Mouse (Mus musculus) midbrain, embryonic 16.5 days (tissue): ENCODE data around the gene Prkg2. TPM values are rescaled to one million over a fixed set of nuclear protein-coding genes. Genes with fewer than 3 reads are reported as not detected.
A peak's percentile ranks its signal among the peaks of the same experiment; 100 is the strongest.

Experiments
- ATAC-seq: fragments of 200-750 bp; cut with Nextera tagmentation; 2 replicates; pipeline ENCODE4 v1.8.0; 2017; ENCODE audit warnings: moderate TSS enrichment
- H3K27ac ChIP-seq: fragments of 300-500 bp; sonication (generic); 2 replicates; pipeline ENCODE4 v1.5.1; 2014; ENCODE audit warnings: mild to moderate bottlenecking, low read length, mixed read lengths
- H3K27me3 ChIP-seq: fragments of 300-500 bp; sonication (generic); 2 replicates; pipeline ENCODE4 v1.6.1; 2014; ENCODE audit warnings: low read depth, low read length, mixed read lengths; ENCODE audit not compliant: control insufficient read depth, insufficient read depth
- H3K36me3 ChIP-seq: fragments of 300-500 bp; sonication (generic); 2 replicates; pipeline ENCODE4 v1.6.1; 2014; ENCODE audit warnings: mild to moderate bottlenecking, low read length, moderate library complexity, mixed read lengths; ENCODE audit not compliant: control insufficient read depth, insufficient read depth
- H3K4me1 ChIP-seq: fragments of 300-500 bp; sonication (generic); 2 replicates; pipeline ENCODE4 v1.6.1; 2014; ENCODE audit warnings: mild to moderate bottlenecking, low read length, mixed read lengths; ENCODE audit not compliant: control insufficient read depth, insufficient read depth
- H3K4me2 ChIP-seq: fragments of 300-500 bp; sonication (generic); 2 replicates; pipeline ENCODE4 v1.6.1; 2014; ENCODE audit warnings: mild to moderate bottlenecking, low read length, mixed read lengths
- H3K4me3 ChIP-seq: fragments of 300-500 bp; sonication (generic); 2 replicates; pipeline ENCODE4 v1.5.1; 2014; ENCODE audit warnings: low read depth, mild to moderate bottlenecking, low read length, moderate library complexity, mixed read lengths
- H3K9ac ChIP-seq: fragments of 300-500 bp; sonication (generic); 2 replicates; pipeline ENCODE4 v1.6.1; 2014; ENCODE audit warnings: low read depth, low read length, mixed read lengths
- H3K9me3 ChIP-seq: fragments of 300-500 bp; sonication (generic); replicated peaks from 2 replicates; pipeline ENCODE4 v1.6.1; 2014; ENCODE audit warnings: mild to moderate bottlenecking, low read length, mixed read lengths; ENCODE audit not compliant: control insufficient read depth, poor library complexity, severe bottlenecking
- WGBS: fragments of 180-500 bp; shearing (Covaris S2); extraction: QIAGEN DNeasy Blood & Tissue Kit; methylation state at CpG from one replicate; pipeline ENCODE4 v1.1.7; 2014; 5-methylcytosine and 5-hydroxymethylcytosine counted together
- polyA plus RNA-seq: library from polyadenylated mRNA; unstranded; fragments of >200 nt; fragmentation: Nextera tagmentation; extraction: Ambion mirVana; gene quantifications from 2 replicates; pipeline ENCODE4 v1.2.1, GENCODE M21; 2015

The Prkg2 gene
- polyA plus RNA-seq, 1 experiment from 2014 or later: 2.8 TPM

- Histone ChIP-seq H3K9me3 (no peaks in the 10 kb centered on the region), H3K9ac (no peak overlapping the region), H3K4me3 (no peak overlapping the region), H3K27ac (no peak overlapping the region), H3K36me3 (no peaks in the 10 kb centered on the region), H3K4me1 (no peaks in the 10 kb centered on the region), H3K27me3 (no peaks in the 10 kb centered on the region), H3K4me2 (no peak overlapping the region)
- ATAC-seq: peak; percentile 72
- WGBS: 56% methylated on average over 4 of the region's 4 CpGs
Observed at GRCm38 (mm10) chr5:98902339-98902738, 134.8 kb downstream of the Prkg2 start.

GRCm38 (mm10) chr5:98900926-98901325 lies 136.2 kb downstream of the Prkg2 start:
- WGBS: 86% methylated on average over 5 of the region's 5 CpGs

DNA sequence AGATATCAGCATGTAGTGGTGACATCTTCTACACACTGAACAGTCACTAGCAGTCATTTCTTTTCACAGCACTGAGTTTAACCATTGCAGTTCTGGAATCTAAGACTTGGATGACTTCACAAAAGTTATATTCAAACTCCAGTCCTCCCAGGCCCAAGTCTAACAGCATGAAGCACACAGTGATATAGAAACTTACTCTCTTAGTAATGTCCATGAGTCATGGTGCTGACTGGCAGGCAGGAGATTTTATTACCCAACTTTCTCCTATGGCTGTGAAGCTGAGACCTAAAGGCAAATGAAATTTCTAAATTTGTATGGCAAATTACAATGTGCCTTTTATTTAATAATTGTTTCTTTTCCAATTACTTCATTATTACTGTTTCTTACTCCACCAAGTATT lies 139.2 kb downstream of the Prkg2 start:
- no peak for ATAC-seq
- Histone ChIP-seq H3K4me3 (no peak overlapping the region), H3K27me3 (no peaks in the 10 kb centered on the region), H3K27ac (no peak overlapping the region), H3K4me2 (no peak overlapping the region), H3K9me3 (no peaks in the 10 kb centered on the region), H3K4me1 (no peaks in the 10 kb centered on the region), H3K9ac (no peak overlapping the region), H3K36me3 (no peaks in the 10 kb centered on the region)

More at GRCm38 (mm10) chr5:98900926-98901325, 136.2 kb downstream of the Prkg2 start:
- H3K9ac ChIP-seq: no peak overlapping the region
- H3K27ac ChIP-seq: no peak overlapping the region
- ATAC-seq: no peak
- no peaks in the 10 kb centered on the region for H3K36me3 ChIP-seq
- no peak overlapping the region for H3K4me3 ChIP-seq
- H3K27me3 ChIP-seq: no peaks in the 10 kb centered on the region
- no peaks in the 10 kb centered on the region for H3K4me1 ChIP-seq
- H3K4me2 ChIP-seq: no peak overlapping the region
- no peaks in the 10 kb centered on the region for H3K9me3 ChIP-seq

DNA sequence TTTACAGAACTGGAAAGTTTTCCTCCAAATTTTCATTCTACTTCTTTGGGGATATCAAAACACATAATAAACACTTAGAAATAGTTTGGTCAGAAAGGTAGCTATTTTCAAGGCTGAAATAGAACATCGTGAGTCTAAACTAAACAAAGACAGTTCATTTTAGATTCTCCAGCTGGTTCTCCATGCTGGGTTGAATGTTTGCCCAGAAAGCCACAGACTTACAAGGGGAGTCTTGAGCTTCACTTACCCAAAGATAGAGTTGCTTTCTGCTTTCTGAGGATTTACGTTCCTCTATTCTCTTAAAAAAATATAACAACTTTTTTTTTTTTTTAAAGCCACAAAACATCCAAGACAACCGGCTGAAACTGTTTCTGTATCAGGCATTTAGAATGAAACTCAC lies 142.9 kb downstream of the Prkg2 start:
- Histone ChIP-seq H3K9ac (no peak overlapping the region), H3K36me3 (no peaks in the 10 kb centered on the region), H3K4me1 (no peaks in the 10 kb centered on the region), H3K27me3 (no peaks in the 10 kb centered on the region), H3K4me3 (no peak overlapping the region), H3K9me3 (no peaks in the 10 kb centered on the region), H3K27ac (no peak overlapping the region), H3K4me2 (no peak overlapping the region)
- WGBS: 94% methylated on average over 3 of the region's 3 CpGs
- ATAC-seq: no peak

GRCm38 (mm10) chr5:98890544-98891050 lies 146.6 kb downstream of the Prkg2 start:
- Histone ChIP-seq H3K27me3 (no peaks in the 10 kb centered on the region), H3K4me1 (no peaks in the 10 kb centered on the region), H3K9ac (no peak overlapping the region), H3K27ac (no peak overlapping the region), H3K4me2 (no peak overlapping the region), H3K36me3 (no peaks in the 10 kb centered on the region), H3K9me3 (no peaks in the 10 kb centered on the region), H3K4me3 (no peak overlapping the region)
- no peak for ATAC-seq
- 89% methylated on average over 2 of the region's 2 CpGs for WGBS

DNA sequence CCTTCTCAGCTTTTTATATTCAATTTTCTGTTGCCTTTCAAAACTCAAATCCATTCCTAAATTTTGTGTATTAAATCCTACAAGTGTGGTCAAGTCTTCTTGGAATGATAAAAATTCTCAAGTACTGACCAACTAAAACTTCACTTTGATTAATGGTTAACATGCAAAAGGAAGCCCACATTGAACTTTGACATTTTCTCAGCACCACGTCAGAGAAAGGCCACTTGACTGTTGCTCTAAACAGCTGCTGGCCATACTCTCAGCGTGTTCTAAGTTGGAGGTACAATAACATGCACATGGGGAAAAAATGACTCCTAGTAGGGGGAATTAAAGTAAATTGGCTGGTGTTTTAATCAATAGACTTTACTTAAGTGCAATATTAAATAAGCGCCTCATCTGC lies 155.1 kb downstream of the Prkg2 start:
- Histone ChIP-seq H3K9me3 (no peaks in the 10 kb centered on the region), H3K27ac (no peak overlapping the region), H3K36me3 (no peaks in the 10 kb centered on the region), H3K27me3 (no peaks in the 10 kb centered on the region), H3K4me2 (no peak overlapping the region), H3K4me3 (no peak overlapping the region), H3K4me1 (no peaks in the 10 kb centered on the region), H3K9ac (no peak overlapping the region)
- ATAC-seq: no peak
- WGBS: 81% methylated on average over 3 of the region's 3 CpGs

Other genes with a start within 250 kb of the Prkg2 start
- gene Bmp3, start 182.9 kb downstream of the Prkg2 start, polyA plus RNA-seq: 1.3 and 1.8 TPM in 2 replicates